Mouse (Mus musculus): ENCODE measurements around the gene Zfp683. TPM values are rescaled to one million over a fixed set of nuclear protein-coding genes. Genes with fewer than 3 reads are reported as not detected.

Zfp683 gene
- polyA plus RNA-seq, 1 experiment from 2014 or later = not detected

DNA sequence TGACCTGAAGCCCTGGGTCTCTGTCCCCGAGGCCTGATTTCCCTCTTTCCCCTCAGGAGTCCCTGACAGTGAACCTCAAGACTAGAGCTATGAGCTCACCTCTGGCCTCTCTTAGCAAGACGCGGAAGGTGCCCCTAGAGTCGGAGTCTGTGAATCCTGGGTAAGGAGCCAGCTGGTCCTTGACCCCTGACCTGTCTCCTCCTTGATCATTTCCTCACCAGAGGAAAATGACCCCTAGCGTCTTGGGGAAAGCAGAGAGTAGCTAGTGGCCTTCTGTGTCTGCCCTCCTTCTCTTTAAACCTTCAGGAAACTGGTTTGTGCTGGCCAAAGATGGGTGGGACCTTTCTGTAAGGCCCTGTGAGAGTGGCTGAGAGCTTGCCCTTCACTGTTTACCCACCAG lies 54.6 kb downstream of the Zfp683 start:
- WGBS = 32% methylated on average over 5 of the region's 5 CpGs
- H3K4me1 ChIP-seq (ENCODE audit: control insufficient read depth, insufficient read depth, low read length) = no peaks in the 10 kb centered on the region; the same call in 1 of the 2 replicates
- DNase-seq (ENCODE audit: low spot score) = no peak
- H3K4me3 ChIP-seq (ENCODE audit: low read depth, low read length) = no peak overlapping the region
- H3K9me3 ChIP-seq (replicated peaks; ENCODE audit: control insufficient read depth, low read length) = no peaks in the 10 kb centered on the region
- H3K27me3 ChIP-seq (ENCODE audit: control insufficient read depth, insufficient read depth, low read length) = no peaks in the 10 kb centered on the region
- no peak overlapping the region for H3K4me2 ChIP-seq (ENCODE audit: low read depth, low read length)
- ATAC-seq (replicated peaks; ENCODE audit: insufficient number of reproducible peaks, low FRiP score, low TSS enrichment, low read depth) = no peak
- H3K27ac ChIP-seq (replicated peaks; ENCODE audit: low read depth, low read length) = no peak overlapping the region
- H3K36me3 ChIP-seq (replicated peaks; ENCODE audit: control insufficient read depth, insufficient read depth, low read depth, low read length) = no peaks in the 10 kb centered on the region
- no peak overlapping the region for H3K9ac ChIP-seq (replicated peaks; ENCODE audit: low read length)

Other genes with a start within 250 kb of the Zfp683 start
- 34.9 and 39.1 TPM in 2 replicates for gene Rps6ka1, start 166.0 kb upstream of the Zfp683 start, polyA plus RNA-seq (2014; fragmentation: Nextera tagmentation; extraction: Ambion mirVana)
- gene Hmgn2, start 85.2 kb upstream of the Zfp683 start, polyA plus RNA-seq (2014; fragmentation: Nextera tagmentation; extraction: Ambion mirVana) = 3,707 and 3,970 TPM in 2 replicates
- gene Dhdds, start 52.9 kb upstream of the Zfp683 start, polyA plus RNA-seq (2014; fragmentation: Nextera tagmentation; extraction: Ambion mirVana) = 38.1 and 46.1 TPM in 2 replicates
- gene Lin28a, start 35.0 kb upstream of the Zfp683 start, polyA plus RNA-seq (2014; fragmentation: Nextera tagmentation; extraction: Ambion mirVana) = 0.49 and 2.2 TPM in 2 replicates
- 1.8 and 3.6 TPM in 2 replicates for gene Crybg2, start 7.0 kb downstream of the Zfp683 start, polyA plus RNA-seq (2014; fragmentation: Nextera tagmentation; extraction: Ambion mirVana)
- 5.2 and 5.4 TPM in 2 replicates for gene Cd52, start 41.2 kb downstream of the Zfp683 start, polyA plus RNA-seq (2014; fragmentation: Nextera tagmentation; extraction: Ambion mirVana)
- 5.7 and 6.0 TPM in 2 replicates for gene Ubxn11, start 48.7 kb downstream of the Zfp683 start, polyA plus RNA-seq (2014; fragmentation: Nextera tagmentation; extraction: Ambion mirVana)
- gene Sh3bgrl3, start 75.0 kb downstream of the Zfp683 start, polyA plus RNA-seq (2014; fragmentation: Nextera tagmentation; extraction: Ambion mirVana) = 316 TPM in 2 replicates
- gene Cep85, start 133.3 kb downstream of the Zfp683 start, polyA plus RNA-seq (2014; fragmentation: Nextera tagmentation; extraction: Ambion mirVana) = 27.5 and 29.4 TPM in 2 replicates
- gene Gm7534, start 149.2 kb downstream of the Zfp683 start, polyA plus RNA-seq (2014; fragmentation: Nextera tagmentation; extraction: Ambion mirVana) = 0.14 TPM in 2 replicates
- gene Catsper4, start 173.5 kb downstream of the Zfp683 start, polyA plus RNA-seq (2014; fragmentation: Nextera tagmentation; extraction: Ambion mirVana) = 0.14 TPM in 1 of 2 replicates, not detected in the other
- gene Cnksr1, start 184.6 kb downstream of the Zfp683 start, polyA plus RNA-seq (2014; fragmentation: Nextera tagmentation; extraction: Ambion mirVana) = 0.93 and 1.1 TPM in 2 replicates
- gene E130218I03Rik, start 189.8 kb downstream of the Zfp683 start, polyA plus RNA-seq (2014; fragmentation: Nextera tagmentation; extraction: Ambion mirVana) = 0.39 and 0.65 TPM in 2 replicates
- 16.5 and 18.3 TPM in 2 replicates for gene Zfp593, start 191.8 kb downstream of the Zfp683 start, polyA plus RNA-seq (2014; fragmentation: Nextera tagmentation; extraction: Ambion mirVana)
- gene Gm30191, start 193.1 kb downstream of the Zfp683 start, polyA plus RNA-seq (2014; fragmentation: Nextera tagmentation; extraction: Ambion mirVana) = not detected in 2 replicates
- gene Grrp1, start 200.3 kb downstream of the Zfp683 start, polyA plus RNA-seq (2014; fragmentation: Nextera tagmentation; extraction: Ambion mirVana) = 5.7 and 7.7 TPM in 2 replicates
- gene Pdik1l, start 234.1 kb downstream of the Zfp683 start, polyA plus RNA-seq (2014; fragmentation: Nextera tagmentation; extraction: Ambion mirVana) = 22.8 and 24.4 TPM in 2 replicates

Data from embryonic facial prominence, embryonic 11.5 days (tissue).